Mouse (Mus musculus): ENCODE measurements around the gene Wbp4. TPM values are rescaled to one million over a fixed set of nuclear protein-coding genes. Genes with fewer than 3 reads are reported as not detected.

Wbp4 gene
- polyA plus RNA-seq, 1 experiment from 2014 or later, result 46.8 TPM

DNA sequence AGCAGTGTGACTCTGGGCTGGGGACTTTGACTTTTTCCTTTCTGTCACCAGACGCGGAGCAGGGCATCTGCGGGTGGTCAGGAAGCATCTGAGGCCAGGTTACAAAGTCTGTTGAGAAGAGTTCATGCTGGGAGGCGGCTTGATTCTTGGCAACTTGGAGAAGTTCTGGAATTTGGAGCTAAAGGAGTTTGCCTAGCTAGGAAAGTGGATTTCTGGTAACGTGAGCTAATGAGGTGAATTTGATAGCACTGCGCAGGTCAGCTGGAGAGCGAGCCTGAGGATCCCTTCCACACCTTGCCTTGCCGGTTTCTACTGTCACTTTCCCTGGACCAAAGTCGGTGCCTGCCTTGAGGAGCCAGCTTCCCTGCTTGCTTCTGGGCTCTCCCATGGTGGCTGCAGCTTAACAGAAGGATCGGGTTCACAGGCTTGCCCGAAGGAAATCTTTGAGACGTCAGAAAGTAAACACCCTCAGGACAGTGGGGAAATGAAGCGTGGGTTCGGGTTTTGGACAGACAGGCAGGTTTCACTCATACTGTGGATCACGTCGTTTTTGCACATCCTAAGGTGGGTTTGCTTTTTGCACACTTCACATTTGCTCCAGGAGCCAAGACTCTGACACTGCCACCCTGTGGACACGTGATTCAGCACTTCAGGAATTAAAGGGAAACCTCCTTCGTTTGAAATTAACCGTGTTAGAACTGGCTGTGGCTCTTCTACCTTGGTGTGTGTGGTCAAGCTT, 5.8 kb upstream of the Wbp4 start:
- DNase-seq (ENCODE audit: low spot score) (peak; percentile 72), ATAC-seq (replicated peaks; ENCODE audit: low FRiP score, low read depth) (peak; percentile 62)
- peak; percentile 63 for TF ChIP-seq CTCF (IDR thresholded peaks at IDR 0.05; ENCODE audit: low read depth)
- Histone ChIP-seq H3K27me3 (ENCODE audit: insufficient read depth, low read length) (no peaks in the 10 kb centered on the region), H3K4me2 (ENCODE audit: low read length) (peak overlapping the region; percentile 64), H3K9me3 (replicated peaks; ENCODE audit: low read length) (no peaks in the 10 kb centered on the region), H3K4me3 (replicated peaks; ENCODE audit: low read depth, low read length) (peak overlapping the region; percentile 31), H3K36me3 (ENCODE audit: insufficient read depth, low read length) (0 out of 2 replicates have a peak, but pooled peaks cover 2% of the 10 kb centered on the region), H3K27ac (peak overlapping the region; percentile 84), H3K9ac (ENCODE audit: low read depth, low read length) (peak overlapping the region; percentile 15), H3K4me1 (replicated peaks; ENCODE audit: insufficient read depth, low read length) (peaks cover 27% of the 10 kb centered on the region)
- 5% methylated on average over 19 of the region's 19 CpGs for WGBS

DNA sequence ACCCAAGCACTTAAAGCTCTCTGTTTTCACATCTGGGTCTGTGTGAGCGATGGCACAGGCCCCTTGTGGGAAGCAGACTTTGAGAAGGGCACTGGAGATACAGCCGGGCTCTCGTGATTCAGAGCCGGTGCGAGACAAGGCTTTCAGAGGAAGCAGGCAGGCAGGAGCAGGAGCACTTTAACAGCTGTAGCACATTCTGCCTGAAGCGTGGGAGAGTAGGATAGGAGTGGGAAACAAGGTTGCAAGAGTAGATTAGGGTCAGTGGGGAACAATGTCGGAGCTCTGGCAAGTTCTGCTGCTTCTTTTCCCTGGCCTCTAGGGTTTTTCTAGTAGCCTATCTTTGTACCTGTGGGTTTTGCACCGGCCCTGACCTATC, 5.3 kb upstream of the Wbp4 start:
- Histone ChIP-seq H3K9me3 (replicated peaks; ENCODE audit: low read length) (no peaks in the 10 kb centered on the region), H3K27me3 (ENCODE audit: insufficient read depth, low read length) (no peaks in the 10 kb centered on the region), H3K4me3 (replicated peaks; ENCODE audit: low read depth, low read length) (peak overlapping the region; percentile 31; the same call in 1 of the 2 replicates), H3K27ac (peak overlapping the region; percentile 84), H3K9ac (ENCODE audit: low read depth, low read length) (peak overlapping the region; percentile 15; the same call in 1 of the 2 replicates), H3K4me2 (ENCODE audit: low read length) (peak overlapping the region; percentile 64), H3K36me3 (ENCODE audit: insufficient read depth, low read length) (no peaks in the 10 kb centered on the region), H3K4me1 (replicated peaks; ENCODE audit: insufficient read depth, low read length) (peaks cover 27% of the 10 kb centered on the region)
- ATAC-seq (replicated peaks; ENCODE audit: low FRiP score, low read depth), result no peak
- WGBS, result 12% methylated on average over 8 of the region's 8 CpGs
- no peak for DNase-seq (ENCODE audit: low spot score)
- TF ChIP-seq CTCF (IDR thresholded peaks at IDR 0.05; ENCODE audit: low read depth), result no peak

DNA sequence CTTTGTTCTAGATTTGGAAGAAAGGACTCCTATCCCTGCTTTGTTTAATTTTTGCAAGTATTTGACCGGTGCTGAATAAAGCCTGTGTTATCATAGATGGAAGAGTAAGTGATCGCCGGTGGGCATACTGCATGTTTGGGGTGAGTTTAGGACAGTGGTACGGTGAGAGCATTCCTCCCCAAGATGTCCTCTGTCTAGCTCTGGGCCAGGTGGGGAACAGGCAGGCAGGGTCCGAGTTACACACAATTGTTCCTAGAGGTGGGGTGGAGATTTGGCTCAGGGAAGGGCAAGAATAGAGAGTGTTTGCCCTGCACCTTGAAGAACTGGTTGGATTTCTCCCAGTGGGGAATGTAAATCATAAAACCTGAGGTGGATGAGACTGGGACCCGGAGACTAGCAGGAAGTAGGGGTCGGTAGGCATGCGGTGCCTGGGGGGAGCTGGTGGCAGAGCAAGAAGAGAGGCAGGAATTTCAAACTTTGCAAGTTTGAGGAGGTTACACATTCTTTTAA, 2.3 kb upstream of the Wbp4 start:
- H3K9me3 ChIP-seq (replicated peaks; ENCODE audit: low read length), result no peaks in the 10 kb centered on the region
- H3K27ac ChIP-seq, result peak overlapping the region; percentile 100
- peaks cover 32% of the 10 kb centered on the region for H3K4me1 ChIP-seq (replicated peaks; ENCODE audit: insufficient read depth, low read length)
- H3K4me3 ChIP-seq (replicated peaks; ENCODE audit: low read depth, low read length), result peak overlapping the region; percentile 70
- ATAC-seq (replicated peaks; ENCODE audit: low FRiP score, low read depth), result no peak
- WGBS, result 54% methylated on average over 8 of the region's 8 CpGs
- no peak for TF ChIP-seq CTCF (IDR thresholded peaks at IDR 0.05; ENCODE audit: low read depth)
- H3K4me2 ChIP-seq (ENCODE audit: low read length), result peak overlapping the region; percentile 81
- no peaks in the 10 kb centered on the region for H3K27me3 ChIP-seq (ENCODE audit: insufficient read depth, low read length)
- peak; percentile 33 for DNase-seq (ENCODE audit: low spot score)
- H3K36me3 ChIP-seq (ENCODE audit: insufficient read depth, low read length), result no peaks in the 10 kb centered on the region
- peak overlapping the region; percentile 94; the same call in 1 of the 2 replicates for H3K9ac ChIP-seq (ENCODE audit: low read depth, low read length)

DNA sequence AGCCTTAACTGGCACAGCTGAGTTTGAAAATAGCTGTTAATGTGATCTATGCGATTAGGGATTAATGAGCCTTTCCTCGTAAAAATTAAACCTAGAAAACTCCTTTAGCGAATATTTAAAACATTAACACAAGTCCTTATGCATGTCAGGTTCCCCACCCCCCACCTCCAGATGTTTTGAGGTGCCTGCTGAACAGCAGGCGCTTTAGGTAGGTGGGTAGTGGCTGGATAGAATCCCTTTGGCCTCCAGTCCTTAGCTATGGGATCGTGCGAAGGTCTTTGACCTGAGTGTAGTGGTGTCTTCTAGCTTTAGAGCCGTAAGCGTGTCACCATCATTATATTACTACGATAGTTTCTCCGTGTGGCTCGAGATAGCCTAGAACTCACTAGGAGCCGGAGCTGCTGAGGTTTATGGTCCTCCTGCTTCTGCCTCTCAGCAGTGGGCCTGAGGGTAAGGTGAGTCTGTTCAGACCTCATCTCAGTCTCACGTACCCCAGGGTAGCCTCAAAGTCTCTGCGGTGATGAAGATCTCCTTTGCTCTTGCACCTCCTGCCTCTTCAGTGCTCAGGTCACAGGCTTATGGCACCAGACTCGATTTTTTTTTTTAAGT, 1.5 kb upstream of the Wbp4 start:
- peak; percentile 40 for DNase-seq (ENCODE audit: low spot score)
- TF ChIP-seq CTCF (IDR thresholded peaks at IDR 0.05; ENCODE audit: low read depth), result no peak
- Histone ChIP-seq H3K4me3 (replicated peaks; ENCODE audit: low read depth, low read length) (peak overlapping the region; percentile 70), H3K36me3 (ENCODE audit: insufficient read depth, low read length) (no peaks in the 10 kb centered on the region), H3K27me3 (ENCODE audit: insufficient read depth, low read length) (no peaks in the 10 kb centered on the region), H3K27ac (peak overlapping the region; percentile 100), H3K9ac (ENCODE audit: low read depth, low read length) (peak overlapping the region; percentile 94), H3K4me2 (ENCODE audit: low read length) (peak overlapping the region; percentile 81), H3K4me1 (replicated peaks; ENCODE audit: insufficient read depth, low read length) (peaks cover 32% of the 10 kb centered on the region), H3K9me3 (replicated peaks; ENCODE audit: low read length) (no peaks in the 10 kb centered on the region)
- WGBS, result 10% methylated on average over 15 of the region's 15 CpGs
- ATAC-seq (replicated peaks; ENCODE audit: low FRiP score, low read depth), result no peak

DNA sequence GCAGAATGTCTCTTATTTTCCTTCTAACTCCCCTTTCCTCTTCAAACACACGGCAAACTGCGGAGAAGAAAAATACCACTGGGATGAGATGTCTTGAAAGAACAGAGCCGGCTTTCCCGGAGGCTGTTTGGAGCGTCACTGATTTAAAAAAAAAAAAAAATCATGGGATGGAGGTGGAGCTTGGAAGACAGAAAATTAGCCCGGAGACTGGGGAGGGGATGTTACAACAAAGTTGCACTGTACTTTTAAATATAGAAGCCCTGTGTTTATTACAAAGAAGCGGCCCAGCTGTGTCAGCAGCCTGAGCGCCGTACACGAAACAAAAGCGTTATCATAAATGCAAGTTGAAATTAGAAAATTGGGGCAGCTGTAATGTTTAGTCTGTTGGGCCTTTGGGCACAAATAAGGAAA, 936 bp upstream of the Wbp4 start:
- peak overlapping the region; percentile 70 for H3K4me3 ChIP-seq (replicated peaks; ENCODE audit: low read depth, low read length)
- TF ChIP-seq CTCF (IDR thresholded peaks at IDR 0.05; ENCODE audit: low read depth), result no peak
- H3K4me1 ChIP-seq (replicated peaks; ENCODE audit: insufficient read depth, low read length), result peaks cover 29% of the 10 kb centered on the region
- peak; percentile 92 for DNase-seq (ENCODE audit: low spot score)
- H3K27ac ChIP-seq, result peak overlapping the region; percentile 100
- 2% methylated on average over 11 of the region's 11 CpGs for WGBS
- H3K36me3 ChIP-seq (ENCODE audit: insufficient read depth, low read length), result no peaks in the 10 kb centered on the region
- ATAC-seq (replicated peaks; ENCODE audit: low FRiP score, low read depth), result no peak
- peak overlapping the region; percentile 81 for H3K4me2 ChIP-seq (ENCODE audit: low read length)
- peak overlapping the region; percentile 94 for H3K9ac ChIP-seq (ENCODE audit: low read depth, low read length)
- H3K27me3 ChIP-seq (ENCODE audit: insufficient read depth, low read length), result no peaks in the 10 kb centered on the region
- H3K9me3 ChIP-seq (replicated peaks; ENCODE audit: low read length), result no peaks in the 10 kb centered on the region

DNA sequence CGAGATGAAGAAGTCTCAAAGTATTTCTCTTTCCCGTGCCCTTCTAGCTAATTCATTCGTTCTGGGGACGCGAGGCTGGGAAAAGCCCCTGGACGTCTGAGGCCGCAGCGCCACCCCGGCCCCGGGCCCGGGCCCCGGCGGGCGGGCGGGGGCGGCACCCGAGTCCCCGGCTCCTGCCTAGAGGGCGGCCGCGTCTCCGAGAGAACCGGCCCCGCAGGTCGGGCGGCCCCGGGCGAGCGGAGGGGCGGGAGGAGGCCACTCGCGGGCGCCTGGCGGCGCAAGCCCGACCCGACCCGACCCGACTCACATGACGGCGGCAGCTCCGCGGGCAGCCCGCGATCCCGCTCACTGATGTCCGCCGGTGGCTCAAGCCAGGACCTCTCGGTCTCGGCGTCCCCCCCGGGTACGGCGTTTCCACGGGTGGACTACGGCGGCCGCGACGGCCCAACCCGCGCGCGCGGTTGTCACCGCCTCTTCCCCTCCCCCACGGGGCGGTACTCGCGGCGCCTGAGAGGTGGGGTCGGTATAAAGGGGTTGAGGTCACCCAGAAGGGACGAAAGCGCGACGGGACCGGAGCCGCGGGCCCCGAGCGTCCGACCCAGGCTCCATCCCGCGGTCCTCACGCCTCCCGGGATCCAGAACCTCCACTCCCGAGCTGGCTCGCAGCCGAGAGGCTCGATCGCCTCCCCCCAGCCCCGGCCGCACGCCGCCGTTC, 539 bp downstream of the Wbp4 start, which contains the start of gene Elf1:
Gene Elf1, plus strand, starts transcription at position 571 of the 715 bp plus-strand sequence.
- DNase-seq (ENCODE audit: low spot score) (peak; percentile 94), ATAC-seq (replicated peaks; ENCODE audit: low FRiP score, low read depth) (peak; percentile 87)
- H3K4me2 ChIP-seq (ENCODE audit: low read length), result peak within 1 kb of the TSS; percentile 81
- peak within 1 kb of the TSS; percentile 70 for H3K4me3 ChIP-seq (replicated peaks; ENCODE audit: low read depth, low read length)
- H3K9me3 ChIP-seq (replicated peaks; ENCODE audit: low read length), result no peaks in the 10 kb centered on the region
- H3K9ac ChIP-seq (ENCODE audit: low read depth, low read length), result peak within 1 kb of the TSS; percentile 94
- H3K36me3 ChIP-seq (ENCODE audit: insufficient read depth, low read length), result peaks cover 6% of the 10 kb centered on the region; the same call in 1 of the 2 replicates
- TF ChIP-seq CTCF (IDR thresholded peaks at IDR 0.05; ENCODE audit: low read depth), result no peak
- no peaks in the 10 kb centered on the region for H3K27me3 ChIP-seq (ENCODE audit: insufficient read depth, low read length)
- peak within 1 kb of the TSS; percentile 100 for H3K27ac ChIP-seq
- under 1% methylated on average over 95 of the region's 96 CpGs for WGBS
- H3K4me1 ChIP-seq (replicated peaks; ENCODE audit: insufficient read depth, low read length), result peaks cover 20% of the 10 kb centered on the region
